Mouse (Mus musculus): ENCODE measurements around the gene Slc6a15.

GRCm38 (mm10) chr10:103443070-103443469, 75.5 kb downstream of the Slc6a15 start:
- TF ChIP-seq CTCF (IDR thresholded peaks at IDR 0.05; ENCODE audit: control insufficient read depth, insufficient read depth, insufficient read length): no peak
- no peak for TF ChIP-seq CEBPB (IDR thresholded peaks at IDR 0.05; ENCODE audit: low read depth)
- TF ChIP-seq MYOD1 (IDR thresholded peaks at IDR 0.05; ENCODE audit: control insufficient read depth, insufficient read length, low read depth): no peak
- no peak for TF ChIP-seq FOSL1 (IDR thresholded peaks at IDR 0.05; ENCODE audit: insufficient read depth, low read length, poor library complexity, severe bottlenecking)
- TF ChIP-seq MAX (IDR thresholded peaks at IDR 0.05): no peak

All from C2C12 (cell line).